Mouse (Mus musculus) lung, adult 2 months (tissue): ENCODE data around the gene Thbs1.

ENCODE experiments used
- CTCF ChIP-seq: fragments of 200-500 bp; IDR thresholded peaks from 2 replicates; pipeline ENCODE4 v1.5.1; 2011; ENCODE audit warnings: mild to moderate bottlenecking, low read length, control low read depth; ENCODE audit not compliant: insufficient read depth
- POLR2A ChIP-seq: fragments of 200-500 bp; IDR thresholded peaks from 2 replicates; pipeline ENCODE4 v1.6.1; 2011; ENCODE audit warnings: low read depth, mild to moderate bottlenecking, control low read depth, low read length, borderline replicate concordance; ENCODE audit errors: extremely low read depth

DNA sequence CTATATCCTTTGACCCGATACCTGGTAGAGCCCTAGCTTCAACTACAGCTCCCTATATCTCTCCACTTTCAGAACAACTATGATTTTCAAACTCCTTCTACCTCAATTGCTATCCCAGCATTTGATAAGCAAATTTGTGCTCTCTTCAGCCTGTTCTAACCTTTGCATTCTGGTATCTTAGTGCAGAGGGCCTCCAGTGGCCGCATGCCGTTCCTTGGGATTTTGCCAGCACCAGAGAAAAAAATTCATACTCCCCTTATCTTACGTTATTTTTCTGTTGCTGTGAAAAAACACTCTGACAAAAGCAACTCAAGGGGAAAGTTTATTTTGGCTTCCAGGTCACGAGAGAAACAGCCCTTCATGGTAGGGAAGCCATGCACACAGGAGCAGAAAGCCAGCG lies 28.0 kb upstream of the Thbs1 start:
- TF ChIP-seq CTCF (no peak), POLR2A (no peak)
